Mouse (Mus musculus) E14TG2a.4 (cell line): ENCODE measurements around the gene Srsf7.

Experiments
- CTCF ChIP-seq: conservative IDR thresholded peaks from 2 replicates; pipeline ENCODE4 v1.5.1; 2014; ENCODE audit warnings: low read length
- POU5F1 ChIP-seq: IDR thresholded peaks from 2 replicates; pipeline ENCODE4 v1.6.1; 2014; ENCODE audit warnings: low read length, borderline replicate concordance

DNA sequence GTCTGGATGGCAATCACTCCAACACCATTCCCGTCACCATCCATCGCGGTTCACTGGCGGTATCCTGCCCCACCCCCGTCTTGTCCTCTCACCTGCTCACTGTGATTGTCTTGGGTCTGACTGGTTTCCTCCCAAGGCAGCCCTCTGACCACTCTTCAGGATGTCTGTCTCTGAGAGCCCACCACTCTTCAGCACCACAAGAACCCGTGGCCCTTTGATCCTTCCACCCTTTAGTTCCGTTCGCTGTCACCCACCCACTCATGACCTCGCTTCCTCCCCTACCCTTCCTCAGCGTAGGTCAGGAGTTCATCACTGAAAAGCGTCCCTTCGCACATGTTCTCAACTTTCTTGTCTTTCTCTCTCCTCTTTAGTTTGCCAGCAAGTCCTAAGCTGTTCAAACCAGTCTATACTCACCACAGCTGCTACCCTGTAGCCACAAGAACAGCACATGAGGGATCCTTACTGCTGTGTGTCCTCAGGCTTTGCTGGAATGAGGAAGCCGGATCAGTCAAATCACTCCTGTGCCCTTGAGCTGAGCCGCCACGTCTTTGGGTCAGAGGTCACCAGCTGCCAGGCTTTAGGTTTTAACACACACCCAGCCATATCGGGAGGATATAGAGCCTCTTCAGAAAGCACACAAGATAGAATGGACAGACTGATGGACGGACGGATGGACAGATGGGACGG, 32.3 kb downstream of the Srsf7 start:
- TF ChIP-seq CTCF (no peak), POU5F1 (no peak)
